In the genomic region with DNA sequence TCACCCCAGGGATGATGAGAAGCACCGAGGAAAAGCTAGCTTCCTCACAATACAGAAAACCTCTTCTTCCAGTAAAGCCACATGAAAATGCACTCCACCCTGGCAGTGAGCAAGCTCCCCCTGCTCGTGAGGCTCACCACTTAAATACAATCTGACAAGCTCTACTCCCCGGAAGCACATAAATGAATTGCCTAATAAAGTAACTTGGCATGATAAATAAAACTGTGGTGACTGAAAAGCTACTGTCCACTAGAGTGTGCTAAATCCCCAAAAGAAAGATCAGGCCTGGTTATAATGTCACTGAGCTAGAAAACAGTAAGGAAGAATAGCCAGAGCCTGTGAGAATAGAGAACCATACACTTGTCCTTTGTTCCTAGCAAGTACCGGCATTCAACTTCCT, we compare ENCODE assay signal across 8 mouse cellular contexts. TPM values are rescaled to one million over a fixed set of nuclear protein-coding genes. Genes with fewer than 3 reads are reported as not detected.
DNase-seq lines count a peak whose midpoint lies in the region; ATAC-seq and TF ChIP-seq lines count a peak whose summit lies in the region.

No protein-coding gene starts in this region.

- peak; percentile 86 for ATAC-seq in midbrain, embryonic 13.5 days

- no peak overlapping the region for H3K9ac ChIP-seq in midbrain, embryonic 13.5 days (replicated peaks)

- H3K9me3 ChIP-seq in midbrain, embryonic 13.5 days = no peaks in the 10 kb centered on the region

- intact Hi-C loops in left cerebral cortex, adult 2 months (cut with DNase I) = loop anchor here (1.0 to 5.0 kb wide), 4 partner anchors 218 to 498 kb away; no protein-coding TSS in a partner anchor
- intact Hi-C loops in left cerebral cortex, postnatal 36 days (cut with DNase I) = loop anchor here (5.0 to 10.0 kb wide), 2 partner anchors 313 to 495 kb away; no protein-coding TSS in a partner anchor
- intact Hi-C loops in gastrocnemius, postnatal 36 days (cut with DNase I) = loop anchor here (2.0 to 10.0 kb wide), 2 partner anchors 309 to 385 kb away; no protein-coding TSS in a partner anchor

- DNase-seq in cerebellum, adult 8-10 months = peak; percentile 19
- no peak for DNase-seq in cerebellum, postnatal 25 days
- DNase-seq in left cerebral cortex, adult 2 months (ENCODE audit: extremely low spot score in 1 of 2, low spot score in 2 of 2) = peak in 1 of 2 experiments; percentile 9
- DNase-seq in left cerebral cortex, postnatal 36 days (ENCODE audit: low spot score in 2 of 2) = no peak
- DNase-seq in embryo, embryonic 11.5 days (ENCODE audit: low read depth, low spot score) = peak; percentile 13
- no peak for DNase-seq in right cerebral cortex, postnatal 14 days
- DNase-seq in gastrocnemius, postnatal 36 days = no peak

- no peak overlapping the region for H3K4me3 ChIP-seq in left cerebral cortex, adult 2 months
- no peak overlapping the region for H3K4me3 ChIP-seq in midbrain, embryonic 13.5 days (replicated peaks)

- H3K27ac ChIP-seq in left cerebral cortex, adult 2 months = no peak overlapping the region
- H3K27ac ChIP-seq in midbrain, embryonic 13.5 days = no peak overlapping the region

- no peak overlapping the region for H3K4me2 ChIP-seq in midbrain, embryonic 13.5 days (replicated peaks)

- H3K4me1 ChIP-seq in midbrain, embryonic 13.5 days (replicated peaks) = 0 out of 2 replicates have a peak, but pooled peaks cover 4% of the 10 kb centered on the region

- no peaks in the 10 kb centered on the region for H3K27me3 ChIP-seq in midbrain, embryonic 13.5 days

- H3K36me3 ChIP-seq in midbrain, embryonic 13.5 days = no peaks in the 10 kb centered on the region

- TF ChIP-seq CTCF in left cerebral cortex, adult 2 months (IDR thresholded peaks at IDR 0.05) = peak; percentile 75

- 37% methylated on average over 4 of the region's 4 CpGs for WGBS in midbrain, embryonic 13.5 days

RNA-seq across cellular contexts. Expression of a gene that starts 44.4 kb away (rescaled TPM):
- total RNA-seq in left cerebral cortex, adult 2 months (2021) = 10 to 100 TPM; 12.9 to 14.1 TPM
- total RNA-seq in left cerebral cortex, postnatal 36 days (2021) = 10 to 100 TPM; 14.2 to 18.6 TPM
- 44.7 and 47.3 TPM in 2 replicates for polyA plus RNA-seq in midbrain, embryonic 13.5 days (2015; fragmentation: Nextera tagmentation; extraction: Ambion mirVana)
- total RNA-seq in gastrocnemius, postnatal 36 days (2021) = 1 to 10 TPM; 4.0 to 6.1 TPM

Comparison
In these comparisons a context has a peak if more than half of its experiments do, and no peak if none do; other contexts are left out.
1. DNase-seq: peak in cerebellum, adult 8-10 months (single experiment) and embryo, embryonic 11.5 days (single experiment); none in cerebellum, postnatal 25 days (0 of 2), left cerebral cortex, postnatal 36 days (0 of 2), right cerebral cortex, postnatal 14 days (single experiment) and gastrocnemius, postnatal 36 days (0 of 2).